Mouse (Mus musculus) heart, embryonic 14.5 days (tissue): ENCODE measurements at regions not wholly inside any gene's neighbourhood (a gene's known extent, or its start where the extent isn't known, plus 50 kb on each side); places are given as distances from the start of the nearest gene placed in this dataset.

Source experiments
- ATAC-seq: fragments of 200-750 bp; cut with Nextera tagmentation; 2 replicates; pipeline ENCODE4 v1.8.0; 2017; ENCODE audit warnings: low read depth, moderate TSS enrichment; ENCODE audit not compliant: insufficient number of reproducible peaks, insufficient read depth, low FRiP score
- H3K27ac ChIP-seq, 2 experiments: fragments of 200-500 bp in 1 of 2; fragments of 300-500 bp in 1 of 2; sonication (generic) in 1 of 2; replicated peaks in 1 of 2; 2 replicates each; pipeline ENCODE4 v1.5.1; 2012 to 2014; ENCODE audit warnings: low read depth in 2 of 2, low read length in 2 of 2, control low read depth in 1 of 2, mild to moderate bottlenecking in 1 of 2, mixed read lengths in 1 of 2; ENCODE audit not compliant: control insufficient read depth in 1 of 2, insufficient read depth in 1 of 2
- H3K27me3 ChIP-seq: fragments of 300-500 bp; sonication (generic); 2 replicates; pipeline ENCODE4 v1.6.1; 2014; ENCODE audit warnings: mild to moderate bottlenecking, low read length, control low read depth; ENCODE audit not compliant: control insufficient read depth, insufficient read depth
- H3K36me3 ChIP-seq: fragments of 300-500 bp; sonication (generic); 2 replicates; pipeline ENCODE4 v1.6.1; 2014; ENCODE audit warnings: mild to moderate bottlenecking, control low read depth, low read length, mixed read lengths; ENCODE audit not compliant: control insufficient read depth, insufficient read depth
- H3K4me1 ChIP-seq, 2 experiments: fragments of 200-500 bp in 1 of 2; fragments of 300-500 bp in 1 of 2; sonication (generic) in 1 of 2; 2 replicates each; pipeline ENCODE4 v1.6.1; 2012 to 2014; ENCODE audit warnings: low read length in 2 of 2, control low read depth in 1 of 2, mixed read lengths in 1 of 2; ENCODE audit not compliant: control insufficient read depth in 2 of 2, insufficient read depth in 2 of 2
- H3K4me2 ChIP-seq: fragments of 300-500 bp; sonication (generic); 2 replicates; pipeline ENCODE4 v1.6.1; 2014; ENCODE audit warnings: mild to moderate bottlenecking, low read length
- H3K4me3 ChIP-seq, 2 experiments: fragments of 200-500 bp in 1 of 2; fragments of 300-500 bp in 1 of 2; sonication (generic) in 1 of 2; 2 replicates each; pipeline ENCODE4 v1.5.1; 2012 to 2014; ENCODE audit warnings: low read length in 2 of 2, mild to moderate bottlenecking in 2 of 2, control low read depth in 1 of 2, low read depth in 1 of 2, moderate library complexity in 1 of 2; ENCODE audit not compliant: control insufficient read depth in 1 of 2, insufficient read depth in 1 of 2
- H3K9ac ChIP-seq: fragments of 300-500 bp; sonication (generic); 2 replicates; pipeline ENCODE4 v1.6.1; 2014; ENCODE audit warnings: mild to moderate bottlenecking, low read length
- H3K9me3 ChIP-seq: fragments of 300-500 bp; sonication (generic); 2 replicates; pipeline ENCODE4 v1.6.1; 2016; ENCODE audit warnings: low read length, control low read depth; ENCODE audit not compliant: control insufficient read depth
- WGBS: fragments of 180-500 bp; shearing (Covaris S2); extraction: QIAGEN DNeasy Blood & Tissue Kit; methylation state at CpG from one replicate; pipeline ENCODE4 v1.1.7; 2014; 5-methylcytosine and 5-hydroxymethylcytosine counted together

DNA sequence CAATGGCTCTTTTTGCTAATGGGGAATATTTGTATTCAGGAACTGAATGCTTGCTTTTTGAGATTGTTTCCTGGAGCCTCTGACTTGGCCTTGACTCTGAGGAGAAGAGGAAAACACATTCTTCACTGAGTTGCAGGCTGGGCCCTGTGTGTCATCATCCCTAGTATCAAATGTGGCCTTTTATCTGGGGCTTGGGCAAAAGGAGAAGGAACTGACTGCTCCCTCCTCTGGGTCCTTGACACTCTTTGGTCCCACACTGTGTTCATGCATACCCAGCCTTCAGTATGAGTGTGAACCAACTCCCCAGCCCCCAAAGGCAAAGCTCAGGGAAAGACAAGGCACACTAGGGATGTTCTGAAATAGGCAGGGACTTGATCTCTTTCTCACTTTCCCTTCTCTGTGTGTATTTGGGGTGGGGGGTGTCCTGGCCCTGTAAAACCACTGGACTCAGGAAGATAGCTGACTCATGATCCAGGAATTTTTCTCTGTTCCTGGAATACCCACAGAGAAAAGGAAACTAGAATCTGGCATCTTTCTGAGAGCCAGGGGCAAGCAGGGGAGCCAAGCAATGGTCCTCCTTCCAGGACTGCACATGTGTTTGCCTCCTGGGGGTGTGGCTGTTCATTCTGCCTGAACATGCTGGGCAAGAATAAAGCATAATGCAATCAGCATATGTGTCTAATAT is 82.1 kb upstream of the Sh3bp4 start:
- Histone ChIP-seq H3K27me3 (no peaks in the 10 kb centered on the region), H3K36me3 (no peaks in the 10 kb centered on the region), H3K4me3 (no peak overlapping the region), H3K4me1 (no peaks in the 10 kb centered on the region), H3K27ac (no peak overlapping the region), H3K4me2 (no peak overlapping the region), H3K9me3 (no peaks in the 10 kb centered on the region), H3K9ac (no peak overlapping the region)
- no peak for ATAC-seq

DNA sequence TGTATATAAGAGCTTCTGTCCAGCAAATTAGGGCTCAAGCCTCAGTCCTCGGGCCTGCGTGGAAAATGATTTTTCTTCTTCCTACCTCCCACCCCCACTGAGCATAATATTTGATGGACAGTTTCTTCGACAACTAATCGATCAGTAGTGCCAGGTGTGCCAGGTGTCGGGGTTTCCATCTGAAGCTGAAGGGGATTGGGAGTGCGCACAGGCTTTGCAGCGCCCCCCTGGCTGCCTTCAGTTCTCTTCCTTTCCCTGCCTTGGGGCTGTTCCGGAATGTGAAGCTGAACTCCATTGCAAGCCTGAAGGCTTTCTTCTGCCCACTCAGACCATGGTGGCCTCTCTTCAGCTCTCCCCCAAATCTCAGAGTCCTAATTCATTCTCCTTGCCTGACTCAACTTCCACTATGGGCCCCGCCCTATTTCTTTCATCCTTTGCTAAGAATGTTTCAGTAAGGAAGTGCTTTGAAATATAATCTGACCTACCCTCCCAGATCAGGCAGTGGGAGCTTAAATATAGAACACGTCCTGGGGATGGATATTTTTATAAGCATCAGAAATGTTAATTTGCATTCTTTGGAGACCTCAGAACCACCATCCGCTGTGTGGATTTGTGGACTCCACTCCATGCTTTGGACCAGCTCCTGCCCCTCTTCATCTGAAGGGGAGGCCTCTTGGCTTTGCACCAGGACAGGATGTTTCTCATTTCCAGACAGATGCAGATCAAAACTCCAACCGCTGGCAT is 75.5 kb upstream of the Sh3bp4 start:
- WGBS: 60% methylated on average over 12 of the region's 12 CpGs
- Histone ChIP-seq H3K4me1 (peaks cover 13 to 21% of the 10 kb centered on the region in 2 experiments), H3K4me2 (0 out of 2 replicates have a peak overlapping the region, but pooled peaks have one; percentile 3), H3K36me3 (no peaks in the 10 kb centered on the region), H3K27ac (no peak overlapping the region), H3K9ac (no peak overlapping the region), H3K27me3 (no peaks in the 10 kb centered on the region), H3K9me3 (no peaks in the 10 kb centered on the region), H3K4me3 (no peak overlapping the region)
- ATAC-seq: no peak

DNA sequence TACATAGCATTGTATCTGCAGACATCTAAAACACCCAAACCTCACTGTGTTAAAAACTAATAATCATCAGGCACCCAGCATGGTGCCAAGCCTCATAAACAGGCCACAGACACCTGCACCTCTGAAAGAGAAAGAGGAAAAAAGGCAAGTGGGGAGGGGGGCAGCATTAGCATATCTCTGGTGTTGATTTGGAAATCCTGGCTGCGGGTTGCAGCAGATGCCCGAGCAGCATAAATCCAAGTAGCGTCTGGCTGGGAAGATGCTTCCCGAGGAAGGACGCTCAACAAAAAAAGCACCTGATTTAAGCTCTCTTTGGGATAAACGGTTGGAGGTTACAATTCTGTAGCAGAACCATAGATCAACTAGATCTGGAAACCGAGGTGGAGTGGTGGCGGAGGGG is 74.3 kb upstream of the Sh3bp4 start:
- Histone ChIP-seq H3K9ac (no peak overlapping the region), H3K27me3 (no peaks in the 10 kb centered on the region), H3K36me3 (no peaks in the 10 kb centered on the region), H3K4me2 (no peak overlapping the region), H3K4me1 (peaks cover 13 to 21% of the 10 kb centered on the region in 2 experiments), H3K9me3 (no peaks in the 10 kb centered on the region; the same call in 1 of the 2 replicates), H3K4me3 (no peak overlapping the region), H3K27ac (no peak overlapping the region)
- 44% methylated on average over 8 of the region's 8 CpGs for WGBS
- no peak for ATAC-seq

DNA sequence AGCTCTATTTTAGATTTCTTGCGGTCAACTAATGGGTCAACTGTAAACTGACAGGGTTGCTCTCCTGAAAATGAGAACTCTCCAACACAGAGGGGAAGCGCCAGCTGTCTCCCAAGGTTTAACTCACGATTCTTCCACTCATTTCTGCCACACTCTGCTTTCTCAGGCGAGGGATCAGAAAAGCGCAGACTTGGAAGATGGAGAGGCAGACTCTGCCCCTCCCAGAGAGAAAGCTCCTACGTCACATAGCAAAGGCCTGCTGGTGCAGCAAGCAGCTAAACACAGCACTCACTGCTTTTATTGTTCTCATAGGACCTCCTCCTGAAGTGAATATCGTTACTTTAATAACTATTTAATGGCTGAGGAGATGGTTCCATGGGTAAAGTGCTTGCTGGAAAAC is 73.6 kb upstream of the Sh3bp4 start:
- 77% methylated on average over 7 of the region's 7 CpGs for WGBS

DNA sequence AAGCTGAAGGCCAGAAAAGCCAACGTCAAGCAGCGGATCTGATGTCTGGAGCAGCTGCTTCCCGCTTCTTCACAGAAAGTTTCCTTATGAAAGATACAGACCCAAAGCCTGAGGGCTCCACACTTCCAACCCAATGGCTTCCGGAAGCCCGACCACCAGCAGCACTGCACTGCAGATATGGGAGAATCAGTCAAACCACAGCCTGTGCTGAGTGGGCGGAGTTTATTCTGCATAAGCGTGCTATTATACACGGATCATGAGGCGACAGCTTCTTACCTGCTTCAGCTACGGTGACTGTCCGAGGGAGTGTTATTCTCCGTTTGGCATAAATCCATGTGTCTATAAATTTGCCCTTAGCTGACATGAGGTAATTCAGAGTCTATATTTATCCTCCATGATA is 72.4 kb upstream of the Sh3bp4 start:
- H3K27ac ChIP-seq: no peak overlapping the region
- no peaks in the 10 kb centered on the region for H3K27me3 ChIP-seq
- no peaks in the 10 kb centered on the region for H3K36me3 ChIP-seq
- no peaks in the 10 kb centered on the region; the same call in 1 of the 2 replicates for H3K9me3 ChIP-seq
- ATAC-seq: no peak
- H3K4me1 ChIP-seq: peaks cover 13 to 21% of the 10 kb centered on the region in 2 experiments
- no peak overlapping the region for H3K4me3 ChIP-seq
- no peak overlapping the region for H3K4me2 ChIP-seq
- H3K9ac ChIP-seq: no peak overlapping the region
- 78% methylated on average over 12 of the region's 12 CpGs for WGBS

More for the DNA sequence above, 73.6 kb upstream of the Sh3bp4 start:
- H3K27ac ChIP-seq: no peak overlapping the region
- ATAC-seq: no peak
- no peak overlapping the region for H3K4me3 ChIP-seq
- no peaks in the 10 kb centered on the region for H3K36me3 ChIP-seq
- H3K9ac ChIP-seq: no peak overlapping the region
- peaks cover 13 to 21% of the 10 kb centered on the region in 2 experiments for H3K4me1 ChIP-seq
- H3K27me3 ChIP-seq: no peaks in the 10 kb centered on the region
- no peaks in the 10 kb centered on the region; the same call in 1 of the 2 replicates for H3K9me3 ChIP-seq
- H3K4me2 ChIP-seq: no peak overlapping the region

DNA sequence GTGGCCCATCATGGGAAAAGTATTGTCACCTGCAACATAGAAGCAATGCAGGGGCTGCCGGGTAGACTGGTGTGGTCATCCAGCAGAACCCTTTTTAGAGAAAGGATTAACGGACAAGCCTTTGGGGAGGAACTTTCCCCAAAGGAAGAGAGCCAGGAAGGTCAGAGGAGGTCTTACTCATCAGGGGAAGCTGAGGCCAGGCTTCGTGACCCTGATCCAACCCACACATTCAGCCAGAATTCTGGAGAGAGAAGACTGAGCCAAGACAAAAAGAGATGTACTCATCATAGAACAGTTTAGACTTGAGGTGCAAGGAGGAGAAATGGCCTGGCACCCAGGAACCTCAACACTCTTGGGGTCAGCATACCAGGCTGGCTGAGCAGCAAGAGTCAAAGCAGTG is 67.9 kb upstream of the Sh3bp4 start:
- no peaks in the 10 kb centered on the region for H3K27me3 ChIP-seq
- H3K4me1 ChIP-seq: peaks cover 2 to 7% of the 10 kb centered on the region in 2 experiments; a peak in 1 of 4 replicates
- no peak overlapping the region for H3K4me3 ChIP-seq
- 74% methylated on average over 3 of the region's 3 CpGs for WGBS
- H3K9me3 ChIP-seq: no peaks in the 10 kb centered on the region; the same call in 1 of the 2 replicates
- no peak for ATAC-seq
- H3K36me3 ChIP-seq: no peaks in the 10 kb centered on the region
- H3K9ac ChIP-seq: no peak overlapping the region
- no peak overlapping the region for H3K27ac ChIP-seq
- no peak overlapping the region for H3K4me2 ChIP-seq

DNA sequence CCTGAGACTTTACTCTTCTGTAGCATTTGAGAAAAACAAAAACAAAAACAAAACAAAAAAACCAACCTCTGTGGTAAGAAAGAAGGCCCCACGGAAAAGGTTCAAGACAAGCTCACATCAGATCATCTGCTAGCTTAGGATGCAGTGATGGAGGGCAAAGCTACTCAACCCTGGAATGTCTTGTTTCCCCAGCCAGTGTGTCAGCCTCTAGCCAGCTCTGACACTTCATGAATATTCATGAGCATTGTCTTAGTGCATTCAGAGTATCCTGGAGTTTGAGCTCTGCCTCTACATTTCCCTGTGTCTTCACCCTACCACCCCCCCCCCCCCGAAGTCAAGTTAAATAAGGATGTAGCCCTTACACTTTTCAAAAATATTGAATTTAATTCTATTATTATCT is 66.5 kb upstream of the Sh3bp4 start:
- Histone ChIP-seq H3K36me3 (no peaks in the 10 kb centered on the region), H3K4me3 (no peak overlapping the region), H3K9ac (no peak overlapping the region), H3K9me3 (no peaks in the 10 kb centered on the region; the same call in 1 of the 2 replicates), H3K4me2 (no peak overlapping the region), H3K27ac (no peak overlapping the region), H3K4me1 (0 out of 4 replicates have a peak, but pooled peaks cover 0 to 3% of the 10 kb centered on the region in 2 experiments), H3K27me3 (no peaks in the 10 kb centered on the region)
- 69% methylated on average over 2 of the region's 2 CpGs for WGBS
- no peak for ATAC-seq
